Mouse (Mus musculus): ENCODE measurements around the gene Cr2.
"Not testable (repeated sequence)": the region's sequence is repeated elsewhere in the genome, so short reads cannot be mapped to it uniquely, and the experiment has no call there.

DNA sequence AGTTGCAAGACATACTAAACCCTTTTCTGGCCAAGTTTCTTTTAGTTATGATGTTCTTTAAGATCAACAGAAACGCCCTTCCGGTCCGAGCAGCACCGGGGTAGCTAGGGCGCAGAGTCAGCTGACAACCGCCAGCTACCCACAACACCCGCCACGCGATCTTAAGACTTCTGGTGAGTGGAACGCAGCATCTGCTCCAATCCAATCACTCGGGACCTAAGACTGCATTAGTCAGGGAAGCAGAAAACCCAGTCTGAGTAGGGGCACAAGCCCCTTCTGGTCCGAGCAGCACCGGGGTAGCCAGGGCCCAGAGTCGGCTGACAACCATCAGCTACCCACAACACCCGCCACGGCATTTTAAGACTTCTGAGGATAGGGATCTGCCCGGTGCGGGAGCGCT lies 36.3 kb upstream of the Cr2 start:
- TF ChIP-seq GATA1 (IDR thresholded peaks at IDR 0.05; ENCODE audit: borderline replicate concordance, low read length); FLI1 (IDR thresholded peaks at IDR 0.05; ENCODE audit: low read length): not testable (repeated sequence)
